Mouse (Mus musculus) adrenal gland, postnatal 14 days (tissue): Measurements from ENCODE around the gene Nfia. TPM values are rescaled to one million over a fixed set of nuclear protein-coding genes. Genes with fewer than 3 reads are reported as not detected.
A peak's percentile ranks its signal among the peaks of the same experiment; 100 is the strongest.

Source experiments
- DNase-seq: peaks from one replicate; pipeline ENCODE4 v3.0.0; 2021; ENCODE audit warnings: mixed read lengths
- total RNA-seq: library from RNA; stranded (reverse); gene quantifications from 2 replicates; pipeline ENCODE4 v1.2.3, GENCODE M21; 2021

The Nfia gene
- total RNA-seq, 1 experiment from 2014 or later = 201 TPM

- DNase-seq = peak; percentile 37
Observed at GRCm38 (mm10) chr4:97911755-97912154, 139.2 kb downstream of the Nfia start.

- DNase-seq = no peak
Observed at GRCm38 (mm10) chr4:97912155-97912554, 139.6 kb downstream of the Nfia start.

- no peak for DNase-seq
Observed at GRCm38 (mm10) chr4:97912560-97912959, 140.0 kb downstream of the Nfia start.

GRCm38 (mm10) chr4:97914348-97914747 lies 141.8 kb downstream of the Nfia start:
- no peak for DNase-seq

GRCm38 (mm10) chr4:97914761-97915160 lies 142.2 kb downstream of the Nfia start:
- DNase-seq = no peak

- DNase-seq = no peak
Observed at GRCm38 (mm10) chr4:97917568-97917967, 145.0 kb downstream of the Nfia start.

GRCm38 (mm10) chr4:97918675-97919074 lies 146.1 kb downstream of the Nfia start:
- peak; percentile 19 for DNase-seq

- DNase-seq = no peak
Observed at GRCm38 (mm10) chr4:97919773-97920172, 147.2 kb downstream of the Nfia start.

GRCm38 (mm10) chr4:97920287-97921079 lies 147.9 kb downstream of the Nfia start:
- peak; percentile 67 for DNase-seq

- no peak for DNase-seq
Observed at GRCm38 (mm10) chr4:97921682-97922081, 149.1 kb downstream of the Nfia start.

- no peak for DNase-seq
Observed at GRCm38 (mm10) chr4:97923248-97923647, 150.7 kb downstream of the Nfia start.

- DNase-seq = peak; percentile 80
Observed at GRCm38 (mm10) chr4:97923876-97924316, 151.4 kb downstream of the Nfia start.

GRCm38 (mm10) chr4:97924414-97924813 lies 151.9 kb downstream of the Nfia start:
- DNase-seq = no peak

- DNase-seq = no peak
Observed at GRCm38 (mm10) chr4:97924855-97925254, 152.3 kb downstream of the Nfia start.

- DNase-seq = peak; percentile 56
Observed at GRCm38 (mm10) chr4:97925644-97926043, 153.1 kb downstream of the Nfia start.

- peak; percentile 41 for DNase-seq
Observed at GRCm38 (mm10) chr4:97926607-97927308, 154.2 kb downstream of the Nfia start.

GRCm38 (mm10) chr4:97927309-97927656 lies 154.7 kb downstream of the Nfia start:
- DNase-seq = no peak

- no peak for DNase-seq
Observed at GRCm38 (mm10) chr4:97936371-97936770, 163.8 kb downstream of the Nfia start.

GRCm38 (mm10) chr4:97936912-97937311 lies 164.4 kb downstream of the Nfia start:
- peak; percentile 32 for DNase-seq

GRCm38 (mm10) chr4:97939492-97939891 lies 167.0 kb downstream of the Nfia start:
- DNase-seq = no peak

- DNase-seq = no peak
Observed at GRCm38 (mm10) chr4:97939920-97940520, 167.5 kb downstream of the Nfia start.

- no peak for DNase-seq
Observed at GRCm38 (mm10) chr4:97941616-97942015, 169.1 kb downstream of the Nfia start.

- no peak for DNase-seq
Observed at GRCm38 (mm10) chr4:97944309-97944708, 171.8 kb downstream of the Nfia start.
